Mouse (Mus musculus): ENCODE results near the gene Col5a3. TPM values are rescaled to one million over a fixed set of nuclear protein-coding genes. Genes with fewer than 3 reads are reported as not detected.

Col5a3 gene
- polyA plus RNA-seq, 1 experiment from 2014 or later, result 0.21 TPM

DNA sequence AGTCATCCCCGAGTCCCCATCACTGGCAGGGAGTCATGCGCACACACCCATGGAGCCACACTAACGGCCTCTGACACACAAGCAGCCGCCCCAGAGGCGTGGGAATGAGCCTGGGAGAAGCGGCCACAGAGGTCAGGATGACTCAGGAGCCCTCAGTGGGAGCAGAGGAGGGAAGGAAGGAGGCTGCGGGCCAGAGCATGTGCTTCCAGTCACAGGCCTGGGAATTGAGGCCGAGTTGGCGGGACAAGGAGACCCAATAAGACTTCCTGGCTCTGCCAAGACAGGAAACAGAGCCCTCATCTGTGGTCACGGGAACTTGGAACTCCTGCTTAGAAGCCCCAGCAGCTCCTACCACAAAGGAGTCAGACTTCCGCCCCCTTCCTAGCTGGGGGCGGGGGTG is 54.1 kb downstream of the Col5a3 start:
- no peaks in the 10 kb centered on the region for H3K36me3 ChIP-seq (ENCODE audit: control insufficient read depth, insufficient read depth, low read length)
- no peak for ATAC-seq (ENCODE audit: insufficient read depth, low FRiP score, low TSS enrichment)
- no peak overlapping the region for H3K4me3 ChIP-seq (ENCODE audit: low read depth, low read length)
- no peaks in the 10 kb centered on the region for H3K9me3 ChIP-seq (ENCODE audit: control insufficient read depth, low read length)
- no peak overlapping the region for H3K4me2 ChIP-seq (ENCODE audit: low read depth)
- DNase-seq (ENCODE audit: low spot score), result no peak
- H3K27ac ChIP-seq (ENCODE audit: low read depth, low read length), result no peak overlapping the region
- H3K4me1 ChIP-seq (ENCODE audit: control insufficient read depth, insufficient read depth, low read length), result no peaks in the 10 kb centered on the region
- 70% methylated on average over 12 of the region's 12 CpGs for WGBS
- H3K27me3 ChIP-seq (ENCODE audit: control insufficient read depth, insufficient read depth, low read length), result no peaks in the 10 kb centered on the region
- H3K9ac ChIP-seq (ENCODE audit: low read length), result no peak overlapping the region

- no peak for DNase-seq (ENCODE audit: low spot score)
- Histone ChIP-seq H3K4me1 (ENCODE audit: control insufficient read depth, insufficient read depth, low read length) (no peaks in the 10 kb centered on the region), H3K4me3 (ENCODE audit: low read depth, low read length) (no peak overlapping the region), H3K4me2 (ENCODE audit: low read depth) (no peak overlapping the region), H3K9ac (ENCODE audit: low read length) (no peak overlapping the region), H3K36me3 (ENCODE audit: control insufficient read depth, insufficient read depth, low read length) (no peaks in the 10 kb centered on the region), H3K9me3 (ENCODE audit: control insufficient read depth, low read length) (no peaks in the 10 kb centered on the region), H3K27me3 (ENCODE audit: control insufficient read depth, insufficient read depth, low read length) (no peaks in the 10 kb centered on the region), H3K27ac (ENCODE audit: low read depth, low read length) (no peak overlapping the region)
- 85% methylated on average over 6 of the region's 6 CpGs for WGBS
- no peak for ATAC-seq (ENCODE audit: insufficient read depth, low FRiP score, low TSS enrichment)
These were observed 56.0 kb downstream of the Col5a3 start for GRCm38 (mm10) chr9:20758896-20759295.

GRCm38 (mm10) chr9:20758243-20758642 is 56.6 kb downstream of the Col5a3 start:
- H3K9me3 ChIP-seq (ENCODE audit: control insufficient read depth, low read length), result no peaks in the 10 kb centered on the region
- H3K4me3 ChIP-seq (ENCODE audit: low read depth, low read length), result no peak overlapping the region
- ATAC-seq (ENCODE audit: insufficient read depth, low FRiP score, low TSS enrichment), result no peak
- WGBS, result 80% methylated on average over 2 of the region's 2 CpGs
- no peak overlapping the region for H3K9ac ChIP-seq (ENCODE audit: low read length)
- no peaks in the 10 kb centered on the region for H3K27me3 ChIP-seq (ENCODE audit: control insufficient read depth, insufficient read depth, low read length)
- H3K4me2 ChIP-seq (ENCODE audit: low read depth), result no peak overlapping the region
- H3K27ac ChIP-seq (ENCODE audit: low read depth, low read length), result no peak overlapping the region
- no peak for DNase-seq (ENCODE audit: low spot score)
- H3K36me3 ChIP-seq (ENCODE audit: control insufficient read depth, insufficient read depth, low read length), result no peaks in the 10 kb centered on the region
- H3K4me1 ChIP-seq (ENCODE audit: control insufficient read depth, insufficient read depth, low read length), result no peaks in the 10 kb centered on the region

- H3K4me2 ChIP-seq (ENCODE audit: low read depth), result no peak overlapping the region
- WGBS, result 60% methylated on average over 6 of the region's 6 CpGs
- H3K27ac ChIP-seq (ENCODE audit: low read depth, low read length), result no peak overlapping the region
- DNase-seq (ENCODE audit: low spot score) (peak; percentile 63), ATAC-seq (ENCODE audit: insufficient read depth, low FRiP score, low TSS enrichment) (peak; percentile 53; the same call in 1 of the 2 replicates)
- no peaks in the 10 kb centered on the region for H3K27me3 ChIP-seq (ENCODE audit: control insufficient read depth, insufficient read depth, low read length)
- no peaks in the 10 kb centered on the region for H3K9me3 ChIP-seq (ENCODE audit: control insufficient read depth, low read length)
- no peaks in the 10 kb centered on the region for H3K36me3 ChIP-seq (ENCODE audit: control insufficient read depth, insufficient read depth, low read length)
- H3K9ac ChIP-seq (ENCODE audit: low read length), result no peak overlapping the region
- no peak overlapping the region for H3K4me3 ChIP-seq (ENCODE audit: low read depth, low read length)
- no peaks in the 10 kb centered on the region for H3K4me1 ChIP-seq (ENCODE audit: control insufficient read depth, insufficient read depth, low read length)
These were observed 57.5 kb downstream of the Col5a3 start for GRCm38 (mm10) chr9:20757087-20757955.

- Histone ChIP-seq H3K27me3 (ENCODE audit: control insufficient read depth, insufficient read depth, low read length) (no peaks in the 10 kb centered on the region), H3K27ac (ENCODE audit: low read depth, low read length) (no peak overlapping the region), H3K4me3 (ENCODE audit: low read depth, low read length) (no peak overlapping the region), H3K4me2 (ENCODE audit: low read depth) (no peak overlapping the region), H3K9me3 (ENCODE audit: control insufficient read depth, low read length) (no peaks in the 10 kb centered on the region), H3K4me1 (ENCODE audit: control insufficient read depth, insufficient read depth, low read length) (no peaks in the 10 kb centered on the region), H3K9ac (ENCODE audit: low read length) (no peak overlapping the region), H3K36me3 (ENCODE audit: control insufficient read depth, insufficient read depth, low read length) (no peaks in the 10 kb centered on the region)
- DNase-seq (ENCODE audit: low spot score) (no peak), ATAC-seq (ENCODE audit: insufficient read depth, low FRiP score, low TSS enrichment) (no peak)
- 88% methylated on average over 4 of the region's 4 CpGs for WGBS
These were observed 58.7 kb downstream of the Col5a3 start for GRCm38 (mm10) chr9:20756081-20756700.

DNA sequence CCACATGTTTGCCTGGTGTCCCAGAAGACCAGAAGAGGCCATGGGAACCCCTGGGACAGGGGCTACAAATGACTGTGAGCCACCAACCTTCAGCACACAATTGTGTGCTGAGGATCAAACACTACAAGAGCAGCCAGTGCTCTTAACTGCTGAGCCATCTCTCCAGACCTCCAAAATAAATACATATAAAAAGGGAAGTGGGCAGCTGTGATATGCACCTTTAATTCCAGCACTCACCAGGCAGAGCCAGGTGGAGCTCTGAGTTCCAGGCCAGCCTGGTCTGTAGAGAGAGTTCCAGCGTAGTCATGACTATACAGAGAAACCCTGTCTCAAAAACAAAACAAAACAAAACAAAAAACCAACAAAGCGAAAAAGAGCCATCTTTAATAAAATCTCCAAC is 60.5 kb downstream of the Col5a3 start:
- no peaks in the 10 kb centered on the region for H3K27me3 ChIP-seq (ENCODE audit: control insufficient read depth, insufficient read depth, low read length)
- 88% methylated on average over 2 of the region's 2 CpGs for WGBS
- no peaks in the 10 kb centered on the region for H3K36me3 ChIP-seq (ENCODE audit: control insufficient read depth, insufficient read depth, low read length)
- no peak overlapping the region for H3K4me2 ChIP-seq (ENCODE audit: low read depth)
- ATAC-seq (ENCODE audit: insufficient read depth, low FRiP score, low TSS enrichment), result no peak
- H3K4me1 ChIP-seq (ENCODE audit: control insufficient read depth, insufficient read depth, low read length), result no peaks in the 10 kb centered on the region
- H3K9me3 ChIP-seq (ENCODE audit: control insufficient read depth, low read length), result no peaks in the 10 kb centered on the region
- no peak overlapping the region for H3K9ac ChIP-seq (ENCODE audit: low read length)
- H3K4me3 ChIP-seq (ENCODE audit: low read depth, low read length), result no peak overlapping the region
- no peak for DNase-seq (ENCODE audit: low spot score)
- H3K27ac ChIP-seq (ENCODE audit: low read depth, low read length), result no peak overlapping the region

DNA sequence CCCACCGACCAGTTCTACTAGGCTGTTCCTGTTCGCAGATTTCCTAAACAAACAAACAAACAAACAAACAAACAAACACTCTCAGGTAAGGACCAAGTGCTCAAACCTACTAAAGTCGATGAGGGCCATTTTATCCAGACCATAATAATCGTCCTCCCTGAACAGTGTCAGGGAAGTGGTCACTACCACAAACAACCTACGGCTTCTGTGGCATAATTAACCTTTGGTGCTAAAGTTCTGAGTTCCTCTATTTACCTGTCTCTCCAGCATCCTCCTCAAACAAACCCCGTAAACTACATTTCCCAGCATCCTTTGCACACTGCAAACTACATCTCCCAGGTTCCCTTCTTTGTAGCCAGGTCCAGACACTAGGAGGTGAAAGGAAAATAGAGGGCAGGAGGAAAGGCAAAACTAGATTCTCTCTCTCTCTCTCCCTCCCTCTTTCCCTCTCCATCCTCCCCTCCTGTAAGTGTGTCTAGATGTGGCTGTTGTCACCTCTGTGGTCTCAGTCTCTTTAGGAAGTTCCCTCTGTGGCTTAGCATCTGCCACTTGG is 63.3 kb downstream of the Col5a3 start:
- WGBS, result 60% methylated on average over 6 of the region's 6 CpGs
- H3K4me3 ChIP-seq (ENCODE audit: low read depth, low read length), result no peak overlapping the region
- no peaks in the 10 kb centered on the region for H3K27me3 ChIP-seq (ENCODE audit: control insufficient read depth, insufficient read depth, low read length)
- no peak for DNase-seq (ENCODE audit: low spot score)
- H3K4me2 ChIP-seq (ENCODE audit: low read depth), result no peak overlapping the region
- no peaks in the 10 kb centered on the region for H3K9me3 ChIP-seq (ENCODE audit: control insufficient read depth, low read length)
- no peaks in the 10 kb centered on the region for H3K36me3 ChIP-seq (ENCODE audit: control insufficient read depth, insufficient read depth, low read length)
- no peak overlapping the region for H3K27ac ChIP-seq (ENCODE audit: low read depth, low read length)
- no peak for ATAC-seq (ENCODE audit: insufficient read depth, low FRiP score, low TSS enrichment)
- H3K9ac ChIP-seq (ENCODE audit: low read length), result no peak overlapping the region
- H3K4me1 ChIP-seq (ENCODE audit: control insufficient read depth, insufficient read depth, low read length), result no peaks in the 10 kb centered on the region; the same call in 1 of the 2 replicates

DNA sequence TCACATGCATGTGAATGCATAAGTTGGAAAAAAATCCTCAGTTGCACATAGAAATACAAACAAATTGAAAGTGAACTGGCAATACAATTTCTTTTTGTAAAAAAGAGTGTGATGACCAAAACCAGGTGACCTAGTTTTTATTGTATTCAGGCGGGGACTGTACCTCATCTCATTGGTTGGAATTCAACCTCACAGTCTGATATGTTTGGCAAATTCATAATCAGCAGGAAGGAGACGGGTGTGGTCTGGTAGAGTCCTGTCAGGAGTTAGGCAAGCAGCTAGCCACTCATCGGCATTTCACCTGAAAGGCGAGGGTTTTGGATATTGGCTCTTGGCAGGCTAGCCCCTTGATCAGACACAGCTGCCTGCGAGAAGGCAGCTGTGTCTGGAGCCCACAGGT is 65.7 kb downstream of the Col5a3 start:
- Histone ChIP-seq H3K4me1 (ENCODE audit: control insufficient read depth, insufficient read depth, low read length) (peaks cover 3% of the 10 kb centered on the region), H3K4me2 (ENCODE audit: low read depth) (no peak overlapping the region), H3K27me3 (ENCODE audit: control insufficient read depth, insufficient read depth, low read length) (peaks cover 19% of the 10 kb centered on the region), H3K9me3 (ENCODE audit: control insufficient read depth, low read length) (no peaks in the 10 kb centered on the region), H3K27ac (ENCODE audit: low read depth, low read length) (no peak overlapping the region), H3K9ac (ENCODE audit: low read length) (no peak overlapping the region), H3K4me3 (ENCODE audit: low read depth, low read length) (no peak overlapping the region), H3K36me3 (ENCODE audit: control insufficient read depth, insufficient read depth, low read length) (no peaks in the 10 kb centered on the region)
- 80% methylated on average over 5 of the region's 5 CpGs for WGBS
- DNase-seq (ENCODE audit: low spot score) (no peak), ATAC-seq (ENCODE audit: insufficient read depth, low FRiP score, low TSS enrichment) (no peak)

All from neural tube, embryonic 11.5 days (tissue).